Mouse (Mus musculus) limb, embryonic 14.5 days (tissue): ENCODE measurements around the gene Cd200r3. TPM values are rescaled to one million over a fixed set of nuclear protein-coding genes. Genes with fewer than 3 reads are reported as not detected.

Source experiments
- ATAC-seq: fragments of 200-750 bp; cut with Nextera tagmentation; 2 replicates; pipeline ENCODE4 v1.8.0; 2017; ENCODE audit warnings: low read depth, moderate number of reproducible peaks, moderate TSS enrichment; ENCODE audit not compliant: low FRiP score
- DNase-seq: peaks from one replicate; pipeline ENCODE4 v3.0.0-alpha.2; 2015; ENCODE audit warnings: low spot score
- H3K27ac ChIP-seq: fragments of 300-500 bp; sonication (generic); replicated peaks from 2 replicates; pipeline ENCODE4 v1.5.1; 2014; ENCODE audit warnings: low read depth, mild to moderate bottlenecking, low read length, moderate library complexity, mixed read lengths
- H3K27me3 ChIP-seq: fragments of 300-500 bp; sonication (generic); 2 replicates; pipeline ENCODE4 v1.6.1; 2014; ENCODE audit warnings: low read length, mixed read lengths; ENCODE audit not compliant: control insufficient read depth, insufficient read depth
- H3K36me3 ChIP-seq: fragments of 300-500 bp; sonication (generic); 2 replicates; pipeline ENCODE4 v1.6.1; 2014; ENCODE audit warnings: mild to moderate bottlenecking, low read length, moderate library complexity, mixed read lengths; ENCODE audit not compliant: control insufficient read depth, insufficient read depth
- H3K4me1 ChIP-seq: fragments of 300-500 bp; sonication (generic); 2 replicates; pipeline ENCODE4 v1.6.1; 2014; ENCODE audit warnings: antibody characterized with exemption, low read length, mixed read lengths; ENCODE audit not compliant: control insufficient read depth, insufficient read depth
- H3K4me2 ChIP-seq: fragments of 300-500 bp; sonication (generic); replicated peaks from 2 replicates; pipeline ENCODE4 v1.6.1; 2014; ENCODE audit warnings: low read depth, mild to moderate bottlenecking, low read length, moderate library complexity; ENCODE audit not compliant: severe bottlenecking
- H3K4me3 ChIP-seq: fragments of 300-500 bp; sonication (generic); replicated peaks from 2 replicates; pipeline ENCODE4 v1.5.1; 2014; ENCODE audit warnings: low read length
- H3K9ac ChIP-seq: fragments of 300-500 bp; sonication (generic); 2 replicates; pipeline ENCODE4 v1.6.1; 2014; ENCODE audit warnings: mild to moderate bottlenecking, low read depth, low read length, moderate library complexity; ENCODE audit not compliant: severe bottlenecking
- H3K9me3 ChIP-seq: fragments of 300-500 bp; sonication (generic); 2 replicates; pipeline ENCODE4 v1.6.1; 2016; ENCODE audit warnings: low read length; ENCODE audit not compliant: control insufficient read depth
- POLR2A ChIP-seq: fragments of 200-500 bp; IDR thresholded peaks from 2 replicates; pipeline ENCODE4 v1.8.0; 2012; ENCODE audit warnings: inconsistent platforms, mild to moderate bottlenecking, moderate library complexity, borderline replicate concordance; ENCODE audit not compliant: insufficient read depth, insufficient read length; ENCODE audit errors: extremely low read depth
- WGBS: fragments of 180-500 bp; shearing (Covaris S2); extraction: QIAGEN DNeasy Blood & Tissue Kit; methylation state at CpG from one replicate; pipeline ENCODE4 v1.1.7; 2014; 5-methylcytosine and 5-hydroxymethylcytosine counted together
- polyA plus RNA-seq, 2 experiments: library from polyadenylated mRNA; depleted of rRNA in 1 of 2; stranded (reverse) in 1 of 2; unstranded in 1 of 2; fragments of >200 nt; fragmentation: Nextera tagmentation in 1 of 2; extraction: Ambion mirVana in 1 of 2; gene quantifications; 2 replicates each; pipeline versions ENCODE4 v1.2.1 to v1.2.3; 2012 to 2014

Gene Cd200r3
- polyA plus RNA-seq, 2 experiments: 1.1 to 1.9 TPM

GRCm38 (mm10) chr16:44964526-44965374, 21.3 kb downstream of the Cd200r3 start:
- 88% methylated on average over 6 of the region's 6 CpGs for WGBS
- DNase-seq (no peak), ATAC-seq (no peak)
- Histone ChIP-seq H3K36me3 (no peaks in the 10 kb centered on the region), H3K27me3 (no peaks in the 10 kb centered on the region), H3K4me2 (no peak overlapping the region), H3K4me3 (no peak overlapping the region), H3K9me3 (no peaks in the 10 kb centered on the region), H3K9ac (no peak overlapping the region), H3K4me1 (peaks cover 6% of the 10 kb centered on the region; the same call in 1 of the 2 replicates), H3K27ac (no peak overlapping the region)
- no peak for TF ChIP-seq POLR2A

GRCm38 (mm10) chr16:44965428-44965827, 21.9 kb downstream of the Cd200r3 start:
- no peak for ATAC-seq
- Histone ChIP-seq H3K4me1 (peaks cover 6% of the 10 kb centered on the region; the same call in 1 of the 2 replicates), H3K9ac (no peak overlapping the region), H3K27me3 (no peaks in the 10 kb centered on the region), H3K36me3 (no peaks in the 10 kb centered on the region), H3K27ac (no peak overlapping the region), H3K9me3 (no peaks in the 10 kb centered on the region), H3K4me2 (no peak overlapping the region), H3K4me3 (no peak overlapping the region)
- no peak for TF ChIP-seq POLR2A
- no peak for DNase-seq
- WGBS: 95% methylated on average over 8 of the region's 8 CpGs

- Histone ChIP-seq H3K27ac (no peak overlapping the region), H3K9me3 (no peaks in the 10 kb centered on the region), H3K4me1 (peaks cover 6% of the 10 kb centered on the region; the same call in 1 of the 2 replicates), H3K27me3 (no peaks in the 10 kb centered on the region), H3K4me3 (no peak overlapping the region), H3K4me2 (no peak overlapping the region), H3K36me3 (no peaks in the 10 kb centered on the region), H3K9ac (no peak overlapping the region)
- ATAC-seq: no peak
- WGBS: 48% methylated on average over 3 of the region's 3 CpGs
- no peak for TF ChIP-seq POLR2A
- DNase-seq: no peak
Observed at GRCm38 (mm10) chr16:44965890-44966289, 22.4 kb downstream of the Cd200r3 start.

GRCm38 (mm10) chr16:44966891-44967290, 23.4 kb downstream of the Cd200r3 start:
- no peak overlapping the region for H3K9ac ChIP-seq
- no peak overlapping the region for H3K4me3 ChIP-seq
- no peak for TF ChIP-seq POLR2A
- H3K9me3 ChIP-seq: no peaks in the 10 kb centered on the region
- H3K4me1 ChIP-seq: peaks cover 6% of the 10 kb centered on the region; the same call in 1 of the 2 replicates
- ATAC-seq (no peak), DNase-seq (no peak)
- H3K27me3 ChIP-seq: no peaks in the 10 kb centered on the region
- no peak overlapping the region for H3K27ac ChIP-seq
- 36% methylated on average over 4 of the region's 4 CpGs for WGBS
- no peaks in the 10 kb centered on the region for H3K36me3 ChIP-seq
- H3K4me2 ChIP-seq: no peak overlapping the region

GRCm38 (mm10) chr16:44968113-44968512, 24.6 kb downstream of the Cd200r3 start:
- TF ChIP-seq POLR2A: no peak
- Histone ChIP-seq H3K9me3 (no peaks in the 10 kb centered on the region), H3K4me1 (peaks cover 6% of the 10 kb centered on the region; the same call in 1 of the 2 replicates), H3K4me3 (no peak overlapping the region), H3K27ac (no peak overlapping the region), H3K9ac (no peak overlapping the region), H3K27me3 (no peaks in the 10 kb centered on the region), H3K36me3 (no peaks in the 10 kb centered on the region), H3K4me2 (no peak overlapping the region)
- WGBS: 96% methylated on average over 3 of the region's 3 CpGs
- ATAC-seq (no peak), DNase-seq (no peak)
